Comparison of ENCODE assay signal across 1 mouse cellular context in the genomic region with DNA sequence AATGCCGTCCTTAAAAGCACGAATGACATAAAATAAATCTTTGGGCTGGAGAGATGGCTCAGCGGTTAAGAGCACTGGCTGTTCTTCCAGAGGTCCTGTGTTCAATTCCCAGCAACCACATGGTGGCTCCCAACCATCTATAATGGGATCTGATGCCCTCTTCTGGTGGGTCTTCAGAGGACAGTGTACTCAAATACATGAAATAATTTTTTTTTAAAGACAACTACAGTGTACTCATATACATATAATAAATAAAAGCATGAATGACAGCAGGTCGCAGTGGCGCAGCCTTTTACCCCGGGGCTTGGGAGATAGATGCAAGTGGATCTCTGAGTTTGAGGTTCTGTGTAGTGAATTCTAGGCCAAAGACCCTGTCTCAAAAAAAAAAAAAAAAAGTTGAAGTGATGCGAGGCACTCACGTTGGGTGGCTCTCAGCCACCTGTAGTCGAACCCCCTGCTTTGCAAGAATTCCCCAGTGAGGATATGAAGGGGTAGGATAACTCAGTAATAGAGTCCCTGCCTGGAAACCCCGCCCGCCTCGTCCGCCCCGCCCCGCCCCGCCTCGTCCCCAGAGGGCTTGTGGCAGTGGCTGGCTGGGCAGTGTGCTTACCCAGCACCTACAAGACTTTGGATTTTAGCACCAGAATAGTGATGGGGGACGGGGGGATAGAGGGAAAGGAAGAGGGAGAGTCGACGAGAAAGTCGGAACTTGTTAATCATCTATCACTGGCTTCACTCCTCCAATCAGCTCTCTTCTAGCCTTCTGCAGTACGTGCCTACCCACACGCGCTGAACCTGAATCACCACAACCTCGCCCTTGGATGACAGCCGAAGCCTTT.
TF ChIP-seq lines count a peak whose summit lies in the region.

No protein-coding gene starts in this region.

TF ChIP-seq in MEL, 35 proteins besides CTCF, POLR2A, EP300 and RAD21:
- no peak for TF ChIP-seq JUND (IDR thresholded peaks at IDR 0.05; ENCODE audit: low read depth, low read length)
- TF ChIP-seq ZC3H11A (IDR thresholded peaks at IDR 0.05; ENCODE audit: low read depth, low read length), result no peak
- TF ChIP-seq E2F4 (IDR thresholded peaks at IDR 0.05; ENCODE audit: borderline replicate concordance, low read depth, low read length), result no peak
- peak; percentile 86 for TF ChIP-seq TBP (IDR thresholded peaks at IDR 0.05; ENCODE audit: low read depth, low read length)
